Mouse (Mus musculus): Measurements from ENCODE around the gene Hsd17b6. TPM values are rescaled to one million over a fixed set of nuclear protein-coding genes. Genes with fewer than 3 reads are reported as not detected.

Gene Hsd17b6
- polyA plus RNA-seq, 1 experiment, result not detected

GRCm38 (mm10) chr10:128048157-128048556 is 40.7 kb upstream of the Hsd17b6 start:
- Histone ChIP-seq H3K27me3 (ENCODE audit: control insufficient read depth, insufficient read depth, low read length, poor library complexity, severe bottlenecking) (no peaks in the 10 kb centered on the region), H3K4me3 (ENCODE audit: low read depth, low read length) (no peak overlapping the region), H3K9me3 (replicated peaks; ENCODE audit: control insufficient read depth, insufficient read depth, low read length, poor library complexity, severe bottlenecking) (no peaks in the 10 kb centered on the region), H3K4me1 (ENCODE audit: control insufficient read depth, insufficient read depth, low read length) (no peaks in the 10 kb centered on the region), H3K36me3 (ENCODE audit: control insufficient read depth, insufficient read depth, low read length, poor library complexity, severe bottlenecking) (peaks cover 68% of the 10 kb centered on the region), H3K9ac (ENCODE audit: low read depth, poor library complexity, severe bottlenecking) (no peak overlapping the region), H3K27ac (ENCODE audit: insufficient read depth, low read length) (no peak overlapping the region)
- TF ChIP-seq EP300 (IDR thresholded peaks at IDR 0.05; ENCODE audit: insufficient read depth, low read depth, low read length), result no peak
- TF ChIP-seq POLR2A (IDR thresholded peaks at IDR 0.05; ENCODE audit: insufficient read depth, low read length), result no peak
- no peak for TF ChIP-seq CTCF (IDR thresholded peaks at IDR 0.05; ENCODE audit: low read depth, low read length)

GRCm38 (mm10) chr10:128043041-128043835 is 35.8 kb upstream of the Hsd17b6 start:
- TF ChIP-seq CTCF (IDR thresholded peaks at IDR 0.05; ENCODE audit: low read depth, low read length), result no peak
- no peak for TF ChIP-seq POLR2A (IDR thresholded peaks at IDR 0.05; ENCODE audit: insufficient read depth, low read length)
- no peak for TF ChIP-seq EP300 (IDR thresholded peaks at IDR 0.05; ENCODE audit: insufficient read depth, low read depth, low read length)
- Histone ChIP-seq H3K36me3 (ENCODE audit: control insufficient read depth, insufficient read depth, low read length, poor library complexity, severe bottlenecking) (peaks cover 98% of the 10 kb centered on the region), H3K4me3 (ENCODE audit: low read depth, low read length) (no peak overlapping the region), H3K27ac (ENCODE audit: insufficient read depth, low read length) (no peak overlapping the region), H3K27me3 (ENCODE audit: control insufficient read depth, insufficient read depth, low read length, poor library complexity, severe bottlenecking) (no peaks in the 10 kb centered on the region), H3K4me1 (ENCODE audit: control insufficient read depth, insufficient read depth, low read length) (peaks cover 8% of the 10 kb centered on the region), H3K9me3 (replicated peaks; ENCODE audit: control insufficient read depth, insufficient read depth, low read length, poor library complexity, severe bottlenecking) (no peaks in the 10 kb centered on the region), H3K9ac (ENCODE audit: low read depth, poor library complexity, severe bottlenecking) (peak overlapping the region; percentile 26; the same call in 1 of the 2 replicates)

GRCm38 (mm10) chr10:128042466-128042865 is 35.1 kb upstream of the Hsd17b6 start:
- peaks cover 10% of the 10 kb centered on the region for H3K4me1 ChIP-seq (ENCODE audit: control insufficient read depth, insufficient read depth, low read length)
- TF ChIP-seq EP300 (IDR thresholded peaks at IDR 0.05; ENCODE audit: insufficient read depth, low read depth, low read length) (no peak), CTCF (IDR thresholded peaks at IDR 0.05; ENCODE audit: low read depth, low read length) (no peak)
- H3K36me3 ChIP-seq (ENCODE audit: control insufficient read depth, insufficient read depth, low read length, poor library complexity, severe bottlenecking), result peaks cover 96% of the 10 kb centered on the region
- no peak overlapping the region for H3K27ac ChIP-seq (ENCODE audit: insufficient read depth, low read length)
- H3K9me3 ChIP-seq (replicated peaks; ENCODE audit: control insufficient read depth, insufficient read depth, low read length, poor library complexity, severe bottlenecking), result no peaks in the 10 kb centered on the region
- peak overlapping the region; percentile 26; the same call in 1 of the 2 replicates for H3K9ac ChIP-seq (ENCODE audit: low read depth, poor library complexity, severe bottlenecking)
- H3K27me3 ChIP-seq (ENCODE audit: control insufficient read depth, insufficient read depth, low read length, poor library complexity, severe bottlenecking), result no peaks in the 10 kb centered on the region
- no peak overlapping the region for H3K4me3 ChIP-seq (ENCODE audit: low read depth, low read length)

GRCm38 (mm10) chr10:128041636-128042035 is 34.2 kb upstream of the Hsd17b6 start:
- Histone ChIP-seq H3K27ac (ENCODE audit: insufficient read depth, low read length) (no peak overlapping the region), H3K27me3 (ENCODE audit: control insufficient read depth, insufficient read depth, low read length, poor library complexity, severe bottlenecking) (no peaks in the 10 kb centered on the region), H3K4me3 (ENCODE audit: low read depth, low read length) (no peak overlapping the region), H3K4me1 (ENCODE audit: control insufficient read depth, insufficient read depth, low read length) (peaks cover 10% of the 10 kb centered on the region), H3K36me3 (ENCODE audit: control insufficient read depth, insufficient read depth, low read length, poor library complexity, severe bottlenecking) (peaks cover 93% of the 10 kb centered on the region), H3K9me3 (replicated peaks; ENCODE audit: control insufficient read depth, insufficient read depth, low read length, poor library complexity, severe bottlenecking) (no peaks in the 10 kb centered on the region), H3K9ac (ENCODE audit: low read depth, poor library complexity, severe bottlenecking) (no peak overlapping the region)
- TF ChIP-seq CTCF (IDR thresholded peaks at IDR 0.05; ENCODE audit: low read depth, low read length), result no peak
- no peak for TF ChIP-seq POLR2A (IDR thresholded peaks at IDR 0.05; ENCODE audit: insufficient read depth, low read length)

GRCm38 (mm10) chr10:128040293-128040692 is 32.9 kb upstream of the Hsd17b6 start:
- TF ChIP-seq POLR2A (IDR thresholded peaks at IDR 0.05; ENCODE audit: insufficient read depth, low read length), result no peak
- no peak for TF ChIP-seq EP300 (IDR thresholded peaks at IDR 0.05; ENCODE audit: insufficient read depth, low read depth, low read length)
- Histone ChIP-seq H3K9ac (ENCODE audit: low read depth, poor library complexity, severe bottlenecking) (no peak overlapping the region), H3K27me3 (ENCODE audit: control insufficient read depth, insufficient read depth, low read length, poor library complexity, severe bottlenecking) (no peaks in the 10 kb centered on the region), H3K27ac (ENCODE audit: insufficient read depth, low read length) (no peak overlapping the region), H3K9me3 (replicated peaks; ENCODE audit: control insufficient read depth, insufficient read depth, low read length, poor library complexity, severe bottlenecking) (no peaks in the 10 kb centered on the region), H3K4me3 (ENCODE audit: low read depth, low read length) (no peak overlapping the region), H3K36me3 (ENCODE audit: control insufficient read depth, insufficient read depth, low read length, poor library complexity, severe bottlenecking) (peaks cover 80% of the 10 kb centered on the region), H3K4me1 (ENCODE audit: control insufficient read depth, insufficient read depth, low read length) (peaks cover 10% of the 10 kb centered on the region)

GRCm38 (mm10) chr10:128039858-128040257 is 32.4 kb upstream of the Hsd17b6 start:
- no peak for TF ChIP-seq CTCF (IDR thresholded peaks at IDR 0.05; ENCODE audit: low read depth, low read length)
- TF ChIP-seq POLR2A (IDR thresholded peaks at IDR 0.05; ENCODE audit: insufficient read depth, low read length), result no peak
- TF ChIP-seq EP300 (IDR thresholded peaks at IDR 0.05; ENCODE audit: insufficient read depth, low read depth, low read length), result no peak
- Histone ChIP-seq H3K27ac (ENCODE audit: insufficient read depth, low read length) (no peak overlapping the region), H3K9ac (ENCODE audit: low read depth, poor library complexity, severe bottlenecking) (no peak overlapping the region), H3K36me3 (ENCODE audit: control insufficient read depth, insufficient read depth, low read length, poor library complexity, severe bottlenecking) (peaks cover 75% of the 10 kb centered on the region), H3K9me3 (replicated peaks; ENCODE audit: control insufficient read depth, insufficient read depth, low read length, poor library complexity, severe bottlenecking) (no peaks in the 10 kb centered on the region), H3K4me3 (ENCODE audit: low read depth, low read length) (no peak overlapping the region), H3K4me1 (ENCODE audit: control insufficient read depth, insufficient read depth, low read length) (peaks cover 10% of the 10 kb centered on the region), H3K27me3 (ENCODE audit: control insufficient read depth, insufficient read depth, low read length, poor library complexity, severe bottlenecking) (no peaks in the 10 kb centered on the region)

Measured in ES-Bruce4 (cell line).